Mouse (Mus musculus): ENCODE data around the gene Gm4141.
"Not testable (repeated sequence)": the region's sequence is repeated elsewhere in the genome, so short reads cannot be mapped to it uniquely, and the experiment has no call there.

Gene Gm4141

GRCm38 (mm10) chr7:20576141-20576540 is at the start of gene Gm4141:
Gene Gm4141 (minus strand): TSS chr7:20576241.
- DNase-seq: not testable (repeated sequence)

GRCm38 (mm10) chr7:20598921-20599320 is 22.9 kb upstream of the Gm4141 start, which contains the start of gene Gm4513:
Gene Gm4513 (minus strand): TSS chr7:20599021.
- DNase-seq: not testable (repeated sequence)

GRCm38 (mm10) chr7:20545657-20546056 is 30.4 kb downstream of the Gm4141 start, which contains the start of gene Gm5726:
Gene Gm5726 (minus strand): TSS chr7:20545757.
- not testable (repeated sequence) for DNase-seq

- DNase-seq: not testable (repeated sequence)
These were observed 42.5 kb downstream of the Gm4141 start, which contains the start of gene Vmn1r104 for GRCm38 (mm10) chr7:20533537-20533936. Gene Vmn1r104 (plus strand): TSS chr7:20533837.

Measured in kidney, adult 8-10 months (tissue).